Mouse (Mus musculus) midbrain, postnatal 0 days (tissue): ENCODE measurements around the gene Hebp1. TPM values are rescaled to one million over a fixed set of nuclear protein-coding genes. Genes with fewer than 3 reads are reported as not detected.

ENCODE experiments used
- ATAC-seq: fragments of 200-750 bp; cut with Nextera tagmentation; 2 replicates; pipeline ENCODE4 v1.8.0; 2017; ENCODE audit warnings: moderate number of reproducible peaks, mild to moderate bottlenecking, moderate TSS enrichment, moderate library complexity; ENCODE audit not compliant: low FRiP score
- DNase-seq: peaks from one replicate; pipeline ENCODE4 v3.0.0-alpha.2; 2015; ENCODE audit warnings: low spot score
- H3K27ac ChIP-seq: fragments of 300-500 bp; sonication (generic); 2 replicates; pipeline ENCODE4 v1.5.1; 2014; ENCODE audit warnings: low read depth, mild to moderate bottlenecking, low read length, mixed read lengths
- H3K27me3 ChIP-seq: fragments of 300-500 bp; sonication (generic); 2 replicates; pipeline ENCODE4 v1.6.1; 2014; ENCODE audit warnings: low read length, control low read depth, mixed read lengths; ENCODE audit not compliant: insufficient read depth
- H3K36me3 ChIP-seq: fragments of 300-500 bp; sonication (generic); 2 replicates; pipeline ENCODE4 v1.6.1; 2014; ENCODE audit warnings: low read length, control low read depth, mixed read lengths; ENCODE audit not compliant: insufficient read depth
- H3K4me1 ChIP-seq: fragments of 300-500 bp; sonication (generic); 2 replicates; pipeline ENCODE4 v1.6.1; 2014; ENCODE audit warnings: mild to moderate bottlenecking, control low read depth, antibody characterized with exemption, low read length, mixed read lengths; ENCODE audit not compliant: insufficient read depth
- H3K4me2 ChIP-seq: fragments of 300-500 bp; sonication (generic); 2 replicates; pipeline ENCODE4 v1.6.1; 2014; ENCODE audit warnings: low read depth, mild to moderate bottlenecking, low read length, mixed read lengths; ENCODE audit not compliant: poor library complexity, severe bottlenecking
- H3K4me3 ChIP-seq: fragments of 300-500 bp; sonication (generic); 2 replicates; pipeline ENCODE4 v1.5.1; 2014; ENCODE audit warnings: low read depth, mild to moderate bottlenecking, low read length, moderate library complexity
- H3K9ac ChIP-seq: fragments of 300-500 bp; sonication (generic); replicated peaks from 2 replicates; pipeline ENCODE4 v1.6.1; 2014; ENCODE audit warnings: mild to moderate bottlenecking, low read length, moderate library complexity, mixed read lengths; ENCODE audit not compliant: poor library complexity, severe bottlenecking
- H3K9me3 ChIP-seq: fragments of 300-500 bp; sonication (generic); 2 replicates; pipeline ENCODE4 v1.6.1; 2016; ENCODE audit warnings: low read length, control low read depth
- CTCF ChIP-seq: IDR thresholded peaks from 2 replicates; pipeline ENCODE4 v1.5.1; 2016; ENCODE audit warnings: antibody characterized with exemption, mild to moderate bottlenecking
- WGBS: fragments of 180-500 bp; shearing (Covaris S2); extraction: QIAGEN DNeasy Blood & Tissue Kit; methylation state at CpG from one replicate; pipeline ENCODE4 v1.1.7; 2014; 5-methylcytosine and 5-hydroxymethylcytosine counted together
- polyA plus RNA-seq: library from polyadenylated mRNA; unstranded; fragments of >200 nt; fragmentation: Nextera tagmentation; extraction: Ambion mirVana; gene quantifications from 2 replicates; pipeline ENCODE4 v1.2.1, GENCODE M21; 2015
- total RNA-seq: library from RNA; depleted of rRNA; stranded (reverse); fragments of >200 nt; gene quantifications from 2 replicates; pipeline ENCODE4 v1.2.3, GENCODE M21; 2014

Hebp1 gene
- total and polyA plus RNA-seq, 2 experiments from 2014 or later, result 8.7 to 8.9 TPM

DNA sequence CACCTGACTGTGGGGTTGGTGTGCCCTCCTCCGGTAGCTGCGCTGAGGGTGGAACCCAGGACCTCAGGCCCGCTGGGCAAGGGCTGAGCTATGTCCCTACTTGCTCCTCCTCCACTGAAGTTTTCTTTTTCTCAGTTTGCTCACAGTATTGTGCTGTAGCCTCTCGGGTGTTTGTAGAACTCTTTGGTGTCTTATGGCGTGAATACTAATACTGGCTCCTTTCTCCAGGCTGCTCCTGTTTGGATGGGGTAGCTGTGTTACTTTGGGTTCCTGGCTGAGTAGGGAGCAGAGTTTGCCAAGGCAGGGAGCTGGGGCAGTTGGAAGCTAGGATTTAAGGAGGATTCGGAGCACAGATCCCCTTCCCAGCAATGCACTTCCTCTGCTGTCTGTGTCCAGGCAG is 5.9 kb upstream of the Hebp1 start:
- 59% methylated on average over 6 of the region's 6 CpGs for WGBS
- H3K4me3 ChIP-seq, result no peak overlapping the region
- no peak overlapping the region for H3K9ac ChIP-seq
- no peaks in the 10 kb centered on the region for H3K9me3 ChIP-seq
- H3K27me3 ChIP-seq, result no peaks in the 10 kb centered on the region
- H3K27ac ChIP-seq, result peak overlapping the region; percentile 62; the same call in 1 of the 2 replicates
- H3K36me3 ChIP-seq, result no peaks in the 10 kb centered on the region
- TF ChIP-seq CTCF, result no peak
- DNase-seq (peak; percentile 70), ATAC-seq (peak; percentile 69)
- H3K4me1 ChIP-seq, result peaks cover 7% of the 10 kb centered on the region; the same call in 1 of the 2 replicates
- no peak overlapping the region for H3K4me2 ChIP-seq

DNA sequence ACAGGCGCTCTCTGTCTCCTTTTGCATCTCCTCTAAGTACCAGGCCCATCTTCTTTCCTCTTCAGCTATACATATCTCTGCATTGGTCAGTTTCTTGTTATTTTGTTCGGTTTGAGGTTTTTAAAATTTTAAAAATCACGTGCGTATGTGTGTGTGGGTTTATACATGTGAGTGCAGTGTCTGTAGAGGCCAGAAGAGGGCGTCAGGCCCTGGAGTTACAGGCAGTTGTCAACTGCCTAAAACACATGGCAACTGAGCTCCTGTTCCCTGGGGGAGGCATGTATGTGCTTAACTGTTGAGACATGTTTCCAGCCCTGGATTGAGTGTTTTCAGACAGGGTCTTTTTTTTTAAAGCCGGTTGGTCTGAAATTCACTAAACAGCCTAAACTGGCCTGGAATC is 4.8 kb upstream of the Hebp1 start:
- Histone ChIP-seq H3K27ac (no peak overlapping the region), H3K4me3 (no peak overlapping the region), H3K4me1 (peaks cover 7% of the 10 kb centered on the region; the same call in 1 of the 2 replicates), H3K9ac (no peak overlapping the region), H3K9me3 (no peaks in the 10 kb centered on the region), H3K4me2 (no peak overlapping the region), H3K36me3 (no peaks in the 10 kb centered on the region), H3K27me3 (no peaks in the 10 kb centered on the region)
- 93% methylated on average over 6 of the region's 6 CpGs for WGBS
- no peak for DNase-seq
- ATAC-seq, result no peak
- TF ChIP-seq CTCF, result peak; percentile 38

DNA sequence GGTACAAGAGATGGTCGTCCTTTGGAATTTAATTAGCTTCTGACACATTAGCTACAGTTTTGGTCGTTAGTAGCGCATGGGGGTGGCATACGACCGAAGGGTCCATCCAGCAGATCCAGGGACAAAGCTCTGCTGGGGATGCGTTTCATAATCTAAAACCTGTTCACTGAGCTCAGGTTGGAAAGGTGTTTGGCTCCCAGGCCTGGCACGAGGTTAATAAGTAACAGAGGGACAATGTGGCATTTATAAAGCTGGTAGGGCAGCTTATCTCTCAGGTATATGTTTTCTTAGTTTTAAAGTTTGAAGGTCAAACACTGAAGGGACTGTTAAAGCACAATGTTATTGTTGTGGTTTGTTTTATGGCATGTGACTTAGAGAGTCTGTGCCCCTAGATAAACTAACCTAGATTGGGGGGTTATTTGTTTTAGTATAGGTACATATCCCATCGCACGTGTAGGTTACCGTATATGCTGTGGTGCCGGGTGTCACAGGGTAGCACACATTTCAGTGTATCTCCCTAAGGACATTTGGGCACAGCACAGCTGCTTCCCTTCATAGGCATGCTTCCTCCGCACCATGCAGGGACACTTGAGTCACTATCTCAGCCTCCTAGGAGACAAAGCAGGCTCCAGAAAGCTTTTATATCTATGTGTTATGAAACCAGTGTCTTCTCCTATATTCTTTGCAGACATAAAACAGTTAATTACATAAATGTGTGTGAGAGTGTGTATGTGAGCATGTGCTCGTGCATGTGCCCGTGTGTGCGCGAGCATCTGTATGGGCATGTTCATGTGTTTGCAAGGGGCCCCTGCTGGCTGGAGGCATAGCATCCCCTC is 2.5 kb upstream of the Hebp1 start:
- 84% methylated on average over 16 of the region's 16 CpGs for WGBS
- no peak for TF ChIP-seq CTCF

DNA sequence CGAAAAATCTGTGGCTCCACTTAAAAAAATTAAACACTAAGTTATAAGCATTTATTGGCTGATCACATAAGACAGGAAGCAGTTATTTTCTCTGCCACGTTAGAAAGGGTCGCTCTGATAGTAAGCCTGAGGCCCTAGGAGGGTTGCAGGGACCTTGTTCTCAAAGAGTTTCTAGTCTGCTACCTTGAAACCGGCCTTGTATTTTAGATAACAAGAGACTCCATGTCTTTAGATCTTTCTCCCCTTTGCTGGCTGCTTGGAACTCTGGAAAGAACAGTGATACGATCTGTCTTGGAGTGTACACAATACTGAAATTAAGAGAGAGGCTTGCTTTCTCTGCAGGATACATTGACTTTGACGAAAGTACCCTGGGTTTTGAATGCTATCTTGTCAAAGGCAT is 904 bp upstream of the Hebp1 start:
- Histone ChIP-seq H3K9me3 (no peaks in the 10 kb centered on the region), H3K27ac (no peak overlapping the region; the same call in 1 of the 2 replicates), H3K9ac (peak overlapping the region; percentile 79; the same call in 1 of the 2 replicates), H3K27me3 (no peaks in the 10 kb centered on the region), H3K4me2 (peak overlapping the region; percentile 73), H3K4me3 (peak overlapping the region; percentile 70), H3K36me3 (no peaks in the 10 kb centered on the region), H3K4me1 (peaks cover 7% of the 10 kb centered on the region; the same call in 1 of the 2 replicates)
- ATAC-seq (no peak), DNase-seq (no peak)
- WGBS, result 28% methylated on average over 6 of the region's 6 CpGs
- no peak for TF ChIP-seq CTCF

More for the DNA sequence above, 2.5 kb upstream of the Hebp1 start:
- peak overlapping the region; percentile 73 for H3K4me2 ChIP-seq
- no peaks in the 10 kb centered on the region for H3K36me3 ChIP-seq
- no peak overlapping the region for H3K27ac ChIP-seq
- H3K9me3 ChIP-seq, result no peaks in the 10 kb centered on the region
- no peak overlapping the region for H3K9ac ChIP-seq
- ATAC-seq (no peak), DNase-seq (no peak)
- H3K4me3 ChIP-seq, result no peak overlapping the region; the same call in 1 of the 2 replicates
- H3K27me3 ChIP-seq, result no peaks in the 10 kb centered on the region
- H3K4me1 ChIP-seq, result peaks cover 7% of the 10 kb centered on the region; the same call in 1 of the 2 replicates

DNA sequence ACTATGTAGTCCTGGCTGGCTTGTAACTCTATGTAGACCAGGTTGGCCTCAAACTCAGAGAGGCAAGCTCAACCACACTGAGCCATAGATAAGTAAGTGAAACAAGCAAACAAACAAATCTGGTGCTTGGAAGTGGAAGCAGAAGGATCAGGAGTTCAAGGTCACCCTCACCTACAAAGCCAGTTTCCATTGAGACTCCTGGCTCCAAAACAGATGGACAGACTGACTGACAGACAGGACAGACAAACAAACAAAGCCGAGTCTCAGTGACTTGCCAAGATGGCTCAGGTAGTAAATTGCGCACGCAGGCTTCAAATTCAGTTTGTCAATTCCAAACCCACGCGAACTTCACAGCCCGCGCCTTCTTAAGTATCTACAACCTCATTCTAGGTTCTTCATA is 376 bp downstream of the Hebp1 start:
- TF ChIP-seq CTCF, result no peak
- no peaks in the 10 kb centered on the region for H3K27me3 ChIP-seq
- H3K27ac ChIP-seq, result peak overlapping the region; percentile 76; the same call in 1 of the 2 replicates
- peak overlapping the region; percentile 73 for H3K4me2 ChIP-seq
- H3K4me1 ChIP-seq, result peaks cover 7% of the 10 kb centered on the region; the same call in 1 of the 2 replicates
- DNase-seq (no peak), ATAC-seq (no peak)
- H3K36me3 ChIP-seq, result no peaks in the 10 kb centered on the region
- peak overlapping the region; percentile 79 for H3K9ac ChIP-seq
- WGBS, result 25% methylated on average over 7 of the region's 7 CpGs
- no peaks in the 10 kb centered on the region for H3K9me3 ChIP-seq
- H3K4me3 ChIP-seq, result peak overlapping the region; percentile 70

DNA sequence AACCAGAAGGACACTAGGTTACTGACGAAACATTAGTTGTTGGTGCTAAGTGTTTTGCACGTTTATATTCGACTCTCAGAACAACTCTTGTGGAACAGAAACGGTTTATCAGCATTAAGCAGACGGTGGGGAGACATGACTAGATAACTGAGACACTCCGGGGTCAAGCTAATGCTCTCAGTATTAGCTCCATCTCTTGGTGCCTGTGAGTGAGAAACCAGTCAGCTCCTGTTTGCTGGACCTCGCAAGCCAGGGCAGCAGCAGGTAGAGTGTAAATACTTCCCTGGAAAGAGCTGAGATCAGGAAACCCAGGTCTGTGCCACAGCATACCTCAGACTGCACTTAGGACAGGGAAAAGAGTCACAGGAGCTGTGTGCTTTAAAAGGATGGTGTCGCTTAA is 1.1 kb downstream of the Hebp1 start:
- no peak for TF ChIP-seq CTCF
- Histone ChIP-seq H3K27me3 (no peaks in the 10 kb centered on the region), H3K4me2 (no peak overlapping the region), H3K9ac (no peak overlapping the region), H3K27ac (no peak overlapping the region), H3K4me3 (no peak overlapping the region), H3K4me1 (peaks cover 7% of the 10 kb centered on the region; the same call in 1 of the 2 replicates), H3K36me3 (no peaks in the 10 kb centered on the region), H3K9me3 (no peaks in the 10 kb centered on the region)
- ATAC-seq (no peak), DNase-seq (no peak)
- 78% methylated on average over 8 of the region's 8 CpGs for WGBS
